Mouse (Mus musculus): ENCODE measurements around the gene Atp5b. TPM values are rescaled to one million over a fixed set of nuclear protein-coding genes. Genes with fewer than 3 reads are reported as not detected.

Gene Atp5b
- total RNA-seq, 2 experiments from 2014 or later, result 1,550 to 1,901 TPM

Small RNA genes lying within 50 kb of the gene (microRNA-seq; reads per million reads assigned to microRNA genes)
- gene Mir677, result 13.2 reads per million, percentile 33 among the genes with 10 or more reads in this experiment

Other genes with a start within 250 kb of the Atp5b start
- gene Rdh19, start 233.3 kb upstream of the Atp5b start, total RNA-seq (2021), result not detected
- gene Rdh16f2, start 216.8 kb upstream of the Atp5b start, total RNA-seq (2021), result not detected
- gene Rdh7, start 194.5 kb upstream of the Atp5b start, total RNA-seq (2021), result not detected
- gene Sdr9c7, start 184.8 kb upstream of the Atp5b start, total RNA-seq (2021), result not detected
- not detected for gene Hsd17b6, start 75.7 kb upstream of the Atp5b start, total RNA-seq (2021)
- gene Prim1, start 68.1 kb upstream of the Atp5b start, total RNA-seq (2021), result 1 to 10 TPM; 6.7 to 7.2 TPM
- 100 to 1,000 TPM; 292 to 297 TPM for gene Naca, start 47.7 kb upstream of the Atp5b start, total RNA-seq (2021)
- 100 to 1,000 TPM; 120 to 131 TPM for gene Ptges3, start 24.3 kb upstream of the Atp5b start, total RNA-seq (2021)
- gene Baz2a, start 8.3 kb downstream of the Atp5b start, total RNA-seq (2021), result 10 to 100 TPM; 31.6 to 44.5 TPM
- gene Rbms2, start 97.0 kb downstream of the Atp5b start, total RNA-seq (2021), result 10 to 100 TPM; 12.1 to 15.6 TPM
- 10 to 100 TPM; 31.3 to 33.2 TPM for gene Gls2, start 111.2 kb downstream of the Atp5b start, total RNA-seq (2021)
- gene Spryd4, start 128.5 kb downstream of the Atp5b start, total RNA-seq (2021), result 10 to 100 TPM in 1 of 2 experiments, 1 to 10 TPM in 1; 9.2 to 10.2 TPM
- gene Mip, start 142.6 kb downstream of the Atp5b start, total RNA-seq (2021), result not detected
- gene Timeless, start 148.8 kb downstream of the Atp5b start, total RNA-seq (2021), result 1 to 10 TPM; 5.6 to 5.9 TPM
- not detected for gene Apon, start 170.8 kb downstream of the Atp5b start, total RNA-seq (2021)
- not detected for gene Apof, start 185.4 kb downstream of the Atp5b start, total RNA-seq (2021)
- 10 to 100 TPM; 24.0 to 35.6 TPM for gene Stat2, start 187.3 kb downstream of the Atp5b start, total RNA-seq (2021)
- under 1 TPM; 0.27 to 0.29 TPM for gene Il23a, start 215.5 kb downstream of the Atp5b start, total RNA-seq (2021)
- 10 to 100 TPM; 11.3 to 17.2 TPM for gene Pan2, start 220.1 kb downstream of the Atp5b start, total RNA-seq (2021)
- gene Cnpy2, start 239.2 kb downstream of the Atp5b start, total RNA-seq (2021), result 10 to 100 TPM; 62.9 to 74.4 TPM

Data from left cerebral cortex, postnatal 36 days (tissue).